In genomic region chr13:52980211-52980950, GRCm38 (mm10) we compare ENCODE assay signal across 8 mouse cellular contexts. TPM values are rescaled to one million over a fixed set of nuclear protein-coding genes. Genes with fewer than 3 reads are reported as not detected.
DNase-seq lines count a peak whose midpoint lies in the region; ATAC-seq lines count a peak whose summit lies in the region.

No protein-coding gene starts in this region.

- H3K36me3 ChIP-seq in erythroblast, embryonic 14.5 days (ENCODE audit: control insufficient read depth) = no peaks in the 10 kb centered on the region
- H3K36me3 ChIP-seq in intestine, embryonic 14.5 days (ENCODE audit: control insufficient read depth, insufficient read depth, low read length) = no peaks in the 10 kb centered on the region
- H3K36me3 ChIP-seq in megakaryocyte, embryonic 14.5 days (replicated peaks; ENCODE audit: low read length) = peaks cover 15% of the 10 kb centered on the region

- H3K4me3 ChIP-seq in erythroblast, embryonic 14.5 days (replicated peaks) = peak overlapping the region; percentile 62
- H3K4me3 ChIP-seq in intestine, embryonic 14.5 days (ENCODE audit: low read depth, low read length) = peak overlapping the region; percentile 90
- H3K4me3 ChIP-seq in megakaryocyte, embryonic 14.5 days (replicated peaks) = peak overlapping the region; percentile 96

- no peak for ATAC-seq in erythroblast, adult 5-6 weeks (replicated peaks; ENCODE audit: low FRiP score, poor library complexity, severe bottlenecking)
- ATAC-seq in intestine, embryonic 14.5 days (replicated peaks; ENCODE audit: low FRiP score, low TSS enrichment, low read depth) = peak; percentile 65

- WGBS in intestine, embryonic 14.5 days = under 1% methylated on average over 63 of the region's 77 CpGs

- H3K27ac ChIP-seq in intestine, embryonic 14.5 days (ENCODE audit: low read depth) = peak overlapping the region; percentile 94

- intact Hi-C loops in left cerebral cortex, postnatal 14 days (cut with DNase I) = loop anchor here (2.0 to 10.0 kb wide), 4 partner anchors 52 to 146 kb away; partner anchors contain the start of gene Auh

- peak overlapping the region; percentile 100 for H3K4me2 ChIP-seq in intestine, embryonic 14.5 days (ENCODE audit: low read length)

- H3K4me1 ChIP-seq in erythroblast, embryonic 14.5 days (ENCODE audit: control insufficient read depth) = peaks cover 18% of the 10 kb centered on the region
- peaks cover 11% of the 10 kb centered on the region for H3K4me1 ChIP-seq in intestine, embryonic 14.5 days (replicated peaks; ENCODE audit: control insufficient read depth, insufficient read depth, low read length)
- H3K4me1 ChIP-seq in megakaryocyte, embryonic 14.5 days = peaks cover 67% of the 10 kb centered on the region

- DNase-seq in cerebellum, postnatal 10 days = peak; percentile 85 to 86
- peak; percentile 87 for DNase-seq in gastrocnemius, adult 18-20 months (ENCODE audit: low spot score)
- DNase-seq in intestine, embryonic 14.5 days (ENCODE audit: low spot score) = peak; percentile 90
- peak; percentile 77 to 87 for DNase-seq in left cerebral cortex, postnatal 14 days (ENCODE audit: low spot score in 2 of 2)
- peak; percentile 88 for DNase-seq in right cerebral cortex, postnatal 25 days

- H3K9ac ChIP-seq in intestine, embryonic 14.5 days (ENCODE audit: low read length) = peak overlapping the region; percentile 89

- H3K9me3 ChIP-seq in erythroblast, embryonic 14.5 days (ENCODE audit: control insufficient read depth, low read length) = peaks cover 6% of the 10 kb centered on the region; the same call in 1 of the 2 replicates
- no peaks in the 10 kb centered on the region for H3K9me3 ChIP-seq in intestine, embryonic 14.5 days (ENCODE audit: control insufficient read depth, low read length)
- no peaks in the 10 kb centered on the region for H3K9me3 ChIP-seq in megakaryocyte, embryonic 14.5 days

- peaks cover 79% of the 10 kb centered on the region for H3K27me3 ChIP-seq in erythroblast, embryonic 14.5 days (ENCODE audit: control insufficient read depth)
- 0 out of 2 replicates have a peak, but pooled peaks cover 5% of the 10 kb centered on the region for H3K27me3 ChIP-seq in intestine, embryonic 14.5 days (replicated peaks; ENCODE audit: control insufficient read depth, insufficient read depth, low read length)
- peaks cover 27% of the 10 kb centered on the region for H3K27me3 ChIP-seq in megakaryocyte, embryonic 14.5 days (replicated peaks)

RNA-seq across cellular contexts. Expression of gene Nfil3, which starts 0.5 kb away (rescaled TPM):
- 0.05 and 0.08 TPM in 2 replicates for polyA plus RNA-seq in erythroblast, embryonic 14.5 days (2012)
- total RNA-seq in erythroblast, adult 5-6 weeks (2015; ENCODE audit: low replicate concordance) = 9.0 and 9.6 TPM in 2 replicates
- total RNA-seq in erythroblast, adult 5-6 weeks (2017; ENCODE audit: low replicate concordance) = 2.9 and 5.0 TPM in 2 replicates
- 10 to 100 TPM; 73.2 to 88.2 TPM for total RNA-seq in gastrocnemius, adult 18-20 months (2021)
- polyA plus RNA-seq in intestine, embryonic 14.5 days (2014; fragmentation: Nextera tagmentation; extraction: Ambion mirVana) = 28.5 and 30.1 TPM in 2 replicates
- 10 to 100 TPM; 12.2 to 13.8 TPM for total RNA-seq in left cerebral cortex, postnatal 14 days (2021)
- 15.6 and 17.5 TPM in 2 replicates for polyA plus RNA-seq in megakaryocyte, embryonic 14.5 days (2012; ENCODE audit: insufficient read depth, low replicate concordance)

RNA-seq across cellular contexts. Expression of gene Auh, which starts 50.9 kb away (rescaled TPM):
- 4.7 and 6.8 TPM in 2 replicates for polyA plus RNA-seq in erythroblast, embryonic 14.5 days (2012)
- 68.2 and 74.8 TPM in 2 replicates for total RNA-seq in erythroblast, adult 5-6 weeks (2015; ENCODE audit: low replicate concordance)
- total RNA-seq in erythroblast, adult 5-6 weeks (2017; ENCODE audit: low replicate concordance) = 107 and 120 TPM in 2 replicates
- total RNA-seq in gastrocnemius, adult 18-20 months (2021) = 10 to 100 TPM; 77.8 to 81.5 TPM
- 36.1 and 38.6 TPM in 2 replicates for polyA plus RNA-seq in intestine, embryonic 14.5 days (2014; fragmentation: Nextera tagmentation; extraction: Ambion mirVana)
- 10 to 100 TPM; 92.6 to 92.9 TPM for total RNA-seq in left cerebral cortex, postnatal 14 days (2021)
- 3.4 and 30.9 TPM in 2 replicates for polyA plus RNA-seq in megakaryocyte, embryonic 14.5 days (2012; ENCODE audit: insufficient read depth, low replicate concordance)

Comparison
In these comparisons a context has a peak if more than half of its experiments do, and no peak if none do; other contexts are left out.
1. RNA of gene Nfil3, which starts 0.5 kb away (total RNA-seq): 73.2 to 88.2 TPM in gastrocnemius, adult 18-20 months; 12.2 to 13.8 TPM in left cerebral cortex, postnatal 14 days and 2.9 to 9.6 TPM in erythroblast, adult 5-6 weeks; every median in the first group is over 4 times any median in the second.
2. Peak in every context shown above with its lines, with median percentiles within 50 percentile points of each other: H3K4me3 ChIP-seq and DNase-seq.